Mouse (Mus musculus) lung, postnatal 0 days (tissue): ENCODE results near the gene Nrp2.

Experiments
- CTCF ChIP-seq: IDR thresholded peaks from 2 replicates; pipeline ENCODE4 v1.5.1; 2016; ENCODE audit warnings: antibody characterized with exemption, mild to moderate bottlenecking
- EP300 ChIP-seq: IDR thresholded peaks from 2 replicates; pipeline ENCODE4 v1.6.1; 2016; ENCODE audit warnings: antibody characterized with exemption, mild to moderate bottlenecking, control low read depth

DNA sequence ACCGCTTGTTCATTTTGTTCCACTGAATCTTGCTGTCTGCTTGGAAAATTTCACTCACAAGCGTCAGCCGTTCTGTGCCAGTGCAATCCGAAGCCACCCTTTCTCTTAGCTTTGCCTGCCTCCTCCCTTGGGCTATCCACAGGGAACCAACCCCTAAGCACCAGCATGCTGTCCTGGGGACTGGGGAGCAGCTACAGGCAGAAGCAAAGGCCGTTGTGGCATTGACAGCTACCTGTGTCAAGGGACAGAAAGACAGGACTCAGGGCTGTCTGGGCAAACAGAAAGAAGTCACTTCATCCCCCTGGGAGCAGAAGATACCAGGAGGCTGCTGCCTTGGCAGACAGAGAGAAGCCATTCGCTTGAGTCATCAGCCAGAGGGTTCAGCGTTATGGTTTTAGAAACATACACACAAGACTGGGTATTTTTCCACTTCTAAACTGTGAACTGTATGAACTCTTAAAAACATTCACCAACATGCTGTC, 18.7 kb downstream of the Nrp2 start:
- TF ChIP-seq CTCF: no peak
- no peak for TF ChIP-seq EP300
